Mouse (Mus musculus): ENCODE data around the gene Plb1.

- TF ChIP-seq CTCF (IDR thresholded peaks at IDR 0.05; ENCODE audit: insufficient read depth, low read length) (no peak), POLR2A (IDR thresholded peaks at IDR 0.05; ENCODE audit: borderline replicate concordance, extremely low read depth, low read depth, low read length) (no peak)
Measured at GRCm38 (mm10) chr5:32335172-32335571, 102.7 kb downstream of the Plb1 start.

Measured in lung, adult 2 months (tissue).